Mouse (Mus musculus) midbrain, embryonic 10.5 days (tissue): Measurements from ENCODE around the gene Nr1d1. TPM values are rescaled to one million over a fixed set of nuclear protein-coding genes. Genes with fewer than 3 reads are reported as not detected.

Source experiments
- DNase-seq: peaks from one replicate; pipeline ENCODE4 v3.0.0-alpha.2; 2017; ENCODE audit warnings: low spot score
- H3K27ac ChIP-seq: fragments of 300-500 bp; sonication (generic); replicated peaks from 2 replicates; pipeline ENCODE4 v1.5.1; 2016; ENCODE audit warnings: mild to moderate bottlenecking
- H3K27me3 ChIP-seq: fragments of 300-500 bp; sonication (generic); 2 replicates; pipeline ENCODE4 v1.6.1; 2016; ENCODE audit warnings: low read depth, mild to moderate bottlenecking; ENCODE audit not compliant: poor library complexity, severe bottlenecking
- H3K36me3 ChIP-seq: fragments of 300-500 bp; sonication (generic); 2 replicates; pipeline ENCODE4 v1.6.1; 2016; ENCODE audit warnings: mild to moderate bottlenecking, moderate library complexity
- H3K4me1 ChIP-seq: fragments of 300-500 bp; sonication (generic); 2 replicates; pipeline ENCODE4 v1.6.1; 2016
- H3K4me3 ChIP-seq: fragments of 300-500 bp; sonication (generic); 2 replicates; pipeline ENCODE4 v1.5.1; 2016; ENCODE audit warnings: mild to moderate bottlenecking, moderate library complexity
- H3K9me3 ChIP-seq: fragments of 300-500 bp; sonication (generic); replicated peaks from 2 replicates; pipeline ENCODE4 v1.6.1; 2016; ENCODE audit warnings: mild to moderate bottlenecking
- WGBS: fragments of 180-500 bp; shearing (Covaris S2); methylation state at CpG from one replicate; pipeline ENCODE4 v1.1.7; 2016; 5-methylcytosine and 5-hydroxymethylcytosine counted together
- polyA plus RNA-seq: library from polyadenylated mRNA; unstranded; fragments of >200 nt; fragmentation: Nextera tagmentation; extraction: Ambion mirVana; gene quantifications from 2 replicates; pipeline ENCODE4 v1.2.1, GENCODE M21; 2016

The Nr1d1 gene
- polyA plus RNA-seq, 1 experiment from 2014 or later: 1.4 TPM

DNA sequence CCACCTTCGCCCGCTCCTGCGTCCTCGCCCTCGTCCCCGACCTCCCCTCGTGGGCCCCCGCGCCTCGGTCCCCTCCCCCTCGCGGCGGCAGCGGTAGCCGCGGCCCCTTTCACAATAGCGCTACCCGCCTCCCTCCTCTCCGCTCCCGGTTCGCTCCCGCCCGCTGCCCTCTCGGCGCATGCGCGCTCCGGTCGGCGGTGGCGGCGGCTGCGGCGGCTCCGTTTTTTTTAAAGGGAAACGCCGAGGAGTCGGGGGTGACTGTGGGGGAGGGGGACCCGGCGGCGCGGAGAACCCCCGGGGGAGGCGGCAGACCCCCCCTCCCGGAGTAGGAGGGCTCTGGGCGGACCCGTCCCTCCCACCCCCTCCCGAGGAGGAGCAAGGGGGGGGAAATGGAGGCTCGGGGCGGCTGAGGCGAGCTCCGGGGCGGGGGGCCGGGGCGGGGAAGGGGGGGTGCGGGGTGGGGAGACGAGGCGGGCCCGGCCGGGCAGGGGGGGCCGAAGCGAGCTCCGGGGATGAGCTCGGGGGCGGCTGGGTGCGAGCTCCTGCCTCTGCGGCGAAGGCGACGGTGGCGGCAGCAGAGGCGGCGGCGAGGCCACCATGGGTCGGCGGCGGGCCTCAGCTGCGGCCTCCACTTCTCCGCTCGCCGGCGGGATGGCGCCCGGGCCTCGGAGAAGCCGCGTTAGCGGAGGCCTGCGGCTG is 20.0 kb upstream of the Nr1d1 start, which contains the start of gene Msl1:
Msl1 (plus strand) TSS at position 502 of the 699 bp plus-strand sequence.
- WGBS: under 1% methylated on average over 81 of the region's 89 CpGs
- no peaks in the 10 kb centered on the region for H3K9me3 ChIP-seq
- peaks cover 62% of the 10 kb centered on the region for H3K4me1 ChIP-seq
- H3K4me3 ChIP-seq: peak within 1 kb of the TSS; percentile 100
- peak within 1 kb of the TSS; percentile 100 for H3K27ac ChIP-seq
- H3K27me3 ChIP-seq: no peaks in the 10 kb centered on the region
- peak; percentile 93 for DNase-seq
- H3K36me3 ChIP-seq: peaks cover 28% of the 10 kb centered on the region

DNA sequence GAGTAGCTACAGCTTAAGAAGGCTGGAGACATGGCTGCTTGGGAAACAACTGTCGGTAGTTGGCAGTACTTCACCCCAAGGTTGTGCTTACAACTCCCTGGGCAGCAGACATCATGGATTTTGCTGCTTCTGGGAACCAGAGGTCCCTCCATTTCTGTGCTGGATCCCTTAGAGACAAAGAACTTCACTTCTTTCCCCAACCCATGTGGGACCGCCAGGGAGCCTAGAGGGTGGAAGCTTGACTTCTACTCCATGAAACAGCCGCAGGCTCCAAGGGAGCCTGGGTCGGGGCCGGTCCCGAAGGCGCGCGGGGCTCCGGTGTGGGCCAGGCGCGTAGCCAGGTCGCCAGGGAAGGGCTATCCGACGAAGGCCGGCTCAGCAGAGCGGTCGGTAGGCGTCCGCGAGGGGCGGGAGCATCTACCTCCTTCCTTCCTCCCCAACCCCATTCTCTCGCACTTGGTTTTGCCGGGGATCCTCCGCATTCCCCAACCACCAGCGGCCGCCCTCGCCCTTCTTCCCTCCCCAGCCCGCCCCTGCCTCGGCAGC is 19.4 kb upstream of the Nr1d1 start:
- H3K9me3 ChIP-seq: no peaks in the 10 kb centered on the region
- H3K4me3 ChIP-seq: peak overlapping the region; percentile 100
- H3K27me3 ChIP-seq: no peaks in the 10 kb centered on the region
- H3K27ac ChIP-seq: peak overlapping the region; percentile 100
- H3K36me3 ChIP-seq: peaks cover 22% of the 10 kb centered on the region
- WGBS: under 1% methylated on average over 30 of the region's 30 CpGs
- no peak for DNase-seq
- peaks cover 66% of the 10 kb centered on the region for H3K4me1 ChIP-seq

DNA sequence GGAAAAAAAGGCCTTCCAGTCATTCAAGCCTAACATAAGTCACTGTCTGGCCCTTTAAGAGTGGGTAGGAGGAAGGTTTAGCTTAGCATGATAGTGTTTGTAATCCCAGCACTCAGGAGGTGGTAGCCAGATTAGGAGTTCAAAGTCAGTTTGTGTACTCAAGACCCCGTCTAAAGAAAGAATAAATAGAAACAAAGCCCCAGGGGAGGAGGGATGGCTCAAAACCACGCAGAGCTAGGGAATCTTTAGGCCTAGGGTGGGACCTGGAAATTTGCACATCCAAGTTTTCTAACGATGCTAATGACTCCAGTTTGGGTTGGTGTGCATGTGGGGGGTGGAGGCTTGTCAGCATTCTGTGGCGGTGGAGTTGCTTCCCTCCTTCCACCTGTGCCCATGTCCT is 16.9 kb upstream of the Nr1d1 start:
- no peaks in the 10 kb centered on the region for H3K27me3 ChIP-seq
- 2% methylated on average over 4 of the region's 4 CpGs for WGBS
- no peak for DNase-seq
- peaks cover 66% of the 10 kb centered on the region for H3K4me1 ChIP-seq
- no peaks in the 10 kb centered on the region for H3K36me3 ChIP-seq
- peak overlapping the region; percentile 16; the same call in 1 of the 2 replicates for H3K4me3 ChIP-seq
- peak overlapping the region; percentile 57 for H3K27ac ChIP-seq
- H3K9me3 ChIP-seq: no peaks in the 10 kb centered on the region

DNA sequence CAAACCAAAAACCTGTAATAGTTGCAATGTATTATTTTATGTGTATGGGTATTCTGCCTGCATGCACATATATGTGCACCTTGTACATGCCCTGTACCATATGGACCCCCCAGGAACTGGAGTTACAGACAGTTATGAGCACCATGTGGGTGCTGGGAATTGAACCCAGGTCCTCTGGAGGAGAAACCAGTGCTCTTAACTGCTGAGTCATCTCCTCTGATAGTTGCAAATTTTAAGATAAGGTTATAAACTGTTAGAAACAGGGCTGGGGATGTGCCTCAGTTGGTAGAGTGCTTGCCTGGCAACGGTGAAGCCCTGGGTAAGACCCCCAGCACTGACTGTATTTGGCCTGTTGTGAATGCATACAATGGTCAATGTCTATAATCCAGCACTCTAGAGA is 16.3 kb upstream of the Nr1d1 start:
- Histone ChIP-seq H3K27me3 (no peaks in the 10 kb centered on the region), H3K36me3 (no peaks in the 10 kb centered on the region), H3K9me3 (no peaks in the 10 kb centered on the region), H3K4me3 (no peak overlapping the region), H3K4me1 (peaks cover 69% of the 10 kb centered on the region), H3K27ac (no peak overlapping the region)
- no peak for DNase-seq
- 58% methylated on average over 1 of the region's 1 CpGs for WGBS

DNA sequence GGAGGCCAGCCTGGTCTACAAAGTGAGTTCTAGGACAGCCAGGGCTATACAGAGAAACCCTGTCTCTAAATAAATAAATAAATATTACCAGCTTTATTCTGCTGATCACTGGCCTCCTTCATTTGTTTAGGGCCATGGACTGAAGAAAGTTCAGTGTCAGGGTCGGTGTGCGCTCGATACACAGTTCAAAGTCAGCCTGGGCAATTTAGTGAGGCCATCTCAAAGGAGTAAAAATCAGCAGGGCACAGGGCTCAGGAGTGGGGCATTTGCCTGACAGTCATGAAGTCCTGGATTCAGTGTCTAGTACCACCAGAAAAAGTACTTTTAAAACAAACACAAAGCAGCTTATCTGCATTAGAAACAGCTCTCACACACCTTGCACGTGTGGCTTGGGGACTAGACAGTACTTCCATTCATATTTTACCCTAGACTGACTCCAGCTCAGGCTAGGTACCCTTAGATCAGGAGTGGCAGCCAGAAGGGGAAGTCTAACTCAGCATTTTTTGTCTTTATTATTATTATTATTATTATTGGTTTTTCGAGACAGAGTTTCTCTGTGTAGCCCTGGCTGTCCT is 15.6 kb upstream of the Nr1d1 start:
- Histone ChIP-seq H3K4me1 (peaks cover 76% of the 10 kb centered on the region), H3K4me3 (0 out of 2 replicates have a peak overlapping the region, but pooled peaks have one; percentile 18), H3K36me3 (no peaks in the 10 kb centered on the region), H3K27me3 (no peaks in the 10 kb centered on the region), H3K9me3 (no peaks in the 10 kb centered on the region), H3K27ac (no peak overlapping the region)
- WGBS: 80% methylated on average over 5 of the region's 5 CpGs
- DNase-seq: no peak

DNA sequence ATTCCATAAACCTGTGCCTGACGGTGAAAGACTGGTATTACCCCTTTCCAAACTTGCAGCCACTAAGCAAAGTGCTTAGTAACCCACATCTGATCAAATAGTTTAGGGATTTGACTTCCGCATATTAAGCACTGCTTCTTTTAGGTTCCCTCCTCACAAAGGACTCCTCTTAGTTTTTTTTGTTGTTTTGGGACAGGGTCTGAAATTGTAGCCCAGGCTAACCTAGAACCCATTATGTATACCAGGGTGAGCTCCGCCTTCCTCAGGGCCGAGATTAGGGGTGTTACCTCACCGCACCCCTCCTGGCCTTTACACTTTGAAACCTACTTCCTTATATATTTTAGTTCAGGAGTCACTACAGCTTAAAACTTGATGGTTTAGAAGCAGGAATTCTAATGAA is 14.7 kb upstream of the Nr1d1 start:
- WGBS: 41% methylated on average over 5 of the region's 5 CpGs
- 0 out of 2 replicates have a peak overlapping the region, but pooled peaks have one; percentile 84 for H3K27ac ChIP-seq
- H3K9me3 ChIP-seq: no peaks in the 10 kb centered on the region
- peaks cover 82% of the 10 kb centered on the region for H3K4me1 ChIP-seq
- DNase-seq: no peak
- peak overlapping the region; percentile 65 for H3K4me3 ChIP-seq
- H3K36me3 ChIP-seq: no peaks in the 10 kb centered on the region
- peaks cover 8% of the 10 kb centered on the region for H3K27me3 ChIP-seq

DNA sequence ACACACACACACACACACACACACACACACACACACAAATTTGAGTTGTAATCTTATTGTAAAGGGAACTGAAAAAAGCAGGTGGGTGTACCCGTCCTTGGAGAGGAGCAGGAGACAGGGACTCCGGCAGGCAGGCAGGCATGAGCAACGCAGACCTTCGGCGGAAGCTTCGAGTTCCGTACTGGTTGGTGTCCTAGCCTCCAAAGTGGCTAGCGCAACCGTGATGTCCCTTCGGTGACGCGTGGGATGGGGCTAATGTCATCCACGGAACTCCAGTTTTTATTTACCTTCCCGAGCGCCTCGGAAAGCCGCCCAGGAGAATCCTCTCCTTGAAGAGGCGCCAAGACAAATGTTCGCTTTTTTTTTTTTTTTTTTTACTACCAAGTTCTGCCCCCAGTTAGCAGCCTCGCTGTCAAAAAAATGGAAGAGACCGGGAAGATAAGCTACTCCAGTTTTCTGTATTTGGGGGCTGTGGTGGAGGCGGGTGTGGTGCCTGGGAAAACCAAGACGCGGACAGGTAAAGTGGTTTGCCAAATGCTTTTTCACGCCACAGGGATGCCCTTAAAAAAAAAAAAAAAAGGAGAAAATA is 14.2 kb upstream of the Nr1d1 start:
- Histone ChIP-seq H3K36me3 (no peaks in the 10 kb centered on the region), H3K27ac (peak overlapping the region; percentile 84), H3K9me3 (no peaks in the 10 kb centered on the region), H3K27me3 (peaks cover 13% of the 10 kb centered on the region), H3K4me1 (peaks cover 81% of the 10 kb centered on the region), H3K4me3 (peak overlapping the region; percentile 65)
- WGBS: 2% methylated on average over 25 of the region's 25 CpGs
- DNase-seq: no peak

DNA sequence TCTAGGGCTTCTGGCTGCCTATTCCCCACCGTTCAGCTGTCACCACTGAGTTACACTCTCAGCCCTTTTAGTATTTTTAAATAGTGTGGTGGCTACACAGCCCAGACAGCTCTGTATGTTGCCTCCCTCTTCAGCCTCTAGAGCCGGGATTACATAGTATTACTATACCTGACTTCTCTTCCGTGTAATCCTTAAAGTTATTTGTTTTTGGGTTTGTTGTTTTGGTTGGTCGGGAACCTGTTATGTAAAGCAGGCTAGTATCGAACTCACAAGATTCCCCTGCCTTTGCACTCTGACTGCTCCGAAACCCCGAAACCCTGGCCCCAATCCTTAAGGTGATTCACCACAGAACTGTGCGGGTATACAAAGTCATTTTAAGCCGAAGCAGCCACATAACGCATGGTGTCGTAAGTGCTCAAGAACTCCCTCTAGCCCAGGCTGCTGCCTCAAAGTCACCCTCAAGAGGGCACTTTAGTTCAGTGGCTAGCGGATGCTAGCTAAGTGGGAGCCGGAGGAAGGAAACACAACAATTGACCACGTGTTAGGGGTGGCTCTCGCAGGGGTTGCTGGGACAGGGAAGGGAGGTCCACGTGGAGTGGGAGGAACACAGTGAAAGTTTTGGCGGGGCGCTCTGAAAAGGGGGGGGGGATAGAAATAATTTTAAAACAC is 13.6 kb upstream of the Nr1d1 start:
- H3K27me3 ChIP-seq: peaks cover 19% of the 10 kb centered on the region
- peak; percentile 88 for DNase-seq
- H3K9me3 ChIP-seq: no peaks in the 10 kb centered on the region
- H3K4me1 ChIP-seq: peaks cover 81% of the 10 kb centered on the region
- WGBS: 13% methylated on average over 18 of the region's 18 CpGs
- no peaks in the 10 kb centered on the region for H3K36me3 ChIP-seq
- H3K27ac ChIP-seq: peak overlapping the region; percentile 84
- H3K4me3 ChIP-seq: peak overlapping the region; percentile 65

DNA sequence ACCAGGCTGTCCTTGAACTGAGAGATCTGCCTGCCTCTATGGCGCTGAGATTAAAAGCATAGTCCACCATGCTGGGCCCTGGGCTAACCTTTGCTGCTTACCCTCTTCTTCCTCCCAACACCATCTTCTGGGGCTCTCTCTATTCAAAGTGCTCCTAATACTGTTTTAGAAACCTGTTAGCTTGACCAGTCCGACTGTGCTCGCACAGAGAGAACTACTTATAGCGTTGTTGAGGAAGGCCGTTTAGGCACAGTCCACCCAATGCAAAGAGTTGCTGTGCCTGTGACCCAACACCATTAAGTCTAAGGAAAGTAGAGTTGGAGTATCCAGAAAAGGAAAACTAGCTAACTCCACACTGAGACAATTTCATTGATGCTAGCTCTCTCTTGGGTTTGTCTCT is 13.0 kb upstream of the Nr1d1 start:
- Histone ChIP-seq H3K9me3 (no peaks in the 10 kb centered on the region), H3K27me3 (peaks cover 19% of the 10 kb centered on the region), H3K4me3 (peak overlapping the region; percentile 65; the same call in 1 of the 2 replicates), H3K27ac (peak overlapping the region; percentile 84), H3K36me3 (no peaks in the 10 kb centered on the region), H3K4me1 (peaks cover 81% of the 10 kb centered on the region)
- 92% methylated on average over 5 of the region's 5 CpGs for WGBS
- DNase-seq: no peak

DNA sequence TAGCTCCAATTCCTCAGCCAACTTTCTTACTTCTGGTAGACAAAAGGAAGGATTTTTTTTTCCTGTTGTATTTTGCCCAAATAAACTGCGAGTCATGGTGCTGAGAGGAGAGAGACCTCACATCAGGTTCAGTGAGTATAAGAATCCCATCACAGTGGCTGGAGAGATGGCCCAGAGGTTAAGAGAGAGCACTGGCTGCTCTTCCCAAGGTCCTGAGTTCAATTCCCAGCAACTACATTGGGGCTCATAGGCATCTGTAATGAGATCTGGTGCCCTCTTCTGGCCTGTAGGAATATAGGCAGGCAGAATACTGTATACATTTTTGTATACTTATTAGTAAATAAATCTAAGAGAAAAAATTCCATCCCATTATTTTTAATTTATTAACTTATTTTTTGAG is 12.6 kb upstream of the Nr1d1 start:
- 95% methylated on average over 1 of the region's 1 CpGs for WGBS
- H3K4me1 ChIP-seq: peaks cover 81% of the 10 kb centered on the region

DNA sequence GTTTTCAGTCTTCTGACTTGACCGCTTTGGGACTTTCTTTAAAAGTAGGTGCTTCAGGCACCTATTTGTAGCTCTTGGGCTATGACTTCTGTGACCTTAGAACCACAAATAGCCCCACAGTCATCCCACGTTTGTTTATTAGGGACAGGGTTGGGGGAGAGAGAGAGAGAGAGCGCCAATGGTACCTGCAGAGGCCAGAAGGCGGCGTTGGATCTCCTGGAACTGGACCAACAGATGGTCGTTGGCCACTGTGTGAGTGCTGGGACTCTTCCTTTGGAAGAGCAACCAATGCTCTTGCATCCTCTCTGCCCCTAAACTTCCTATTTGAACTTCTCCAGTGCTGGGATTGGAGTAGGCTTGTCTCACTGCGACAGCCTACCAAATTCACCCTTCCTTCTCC is 12.1 kb upstream of the Nr1d1 start:
- WGBS: 43% methylated on average over 7 of the region's 7 CpGs
- Histone ChIP-seq H3K27me3 (peaks cover 19% of the 10 kb centered on the region), H3K4me1 (peaks cover 81% of the 10 kb centered on the region), H3K9me3 (no peaks in the 10 kb centered on the region), H3K27ac (0 out of 2 replicates have a peak overlapping the region, but pooled peaks have one; percentile 77), H3K4me3 (peak overlapping the region; percentile 34; the same call in 1 of the 2 replicates), H3K36me3 (no peaks in the 10 kb centered on the region)
- no peak for DNase-seq

More for the DNA sequence above, 12.6 kb upstream of the Nr1d1 start:
- H3K27me3 ChIP-seq: peaks cover 19% of the 10 kb centered on the region
- no peak overlapping the region for H3K27ac ChIP-seq
- no peak for DNase-seq
- H3K9me3 ChIP-seq: no peaks in the 10 kb centered on the region
- no peaks in the 10 kb centered on the region for H3K36me3 ChIP-seq
- H3K4me3 ChIP-seq: no peak overlapping the region
